Mouse (Mus musculus) left cerebral cortex, postnatal 25 days (tissue): ENCODE measurements around the gene Vmn2r69. TPM values are rescaled to one million over a fixed set of nuclear protein-coding genes. Genes with fewer than 3 reads are reported as not detected.

Experiments
- DNase-seq, 2 experiments: peaks; one replicate each; pipeline ENCODE4 v3.0.0; 2022; ENCODE audit warnings: low spot score in 2 of 2, mixed read lengths in 1 of 2
- intact Hi-C: fragments of 180-260 bp; cut with DNase I; formaldehyde crosslinking; loops from one replicate; pipeline ENCODE4 v1.15.1; 2025
- total RNA-seq, 2 experiments: library from RNA; stranded (reverse); gene quantifications; 2 replicates each; pipeline ENCODE4 v1.2.3; 2021

The Vmn2r69 gene
- not detected for total RNA-seq

DNA sequence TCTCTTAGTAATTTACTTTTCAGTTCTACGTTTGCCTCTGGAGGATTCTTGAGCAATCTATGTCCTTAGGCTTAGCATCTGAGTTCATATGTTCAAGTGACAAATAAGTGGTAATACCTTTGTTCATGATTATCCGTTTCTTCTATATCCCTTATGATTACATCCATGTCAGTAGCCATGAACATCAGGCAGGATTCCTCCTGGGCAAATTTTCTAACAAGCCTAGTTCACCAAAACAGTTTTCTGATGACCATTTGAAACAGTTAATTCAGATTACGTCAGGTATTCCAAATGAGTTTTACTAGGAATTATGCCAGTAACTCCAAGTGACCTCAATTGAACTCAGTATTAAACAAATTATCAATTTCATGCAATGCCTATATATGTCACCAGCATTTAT lies at the start of gene Vmn2r69:
Vmn2r69 (minus strand) TSS at position 101 of the 400 bp plus-strand sequence.
- no peak for DNase-seq
- intact Hi-C loops: no loop called here

Other genes with a start within 250 kb of the Vmn2r69 start
- not detected for gene Vmn2r68, start 178.1 kb downstream of the Vmn2r69 start, total RNA-seq
- gene Vmn2r71, start 147.2 kb upstream of the Vmn2r69 start, total RNA-seq: not detected
- gene Vmn2r70, start 153.3 kb upstream of the Vmn2r69 start, total RNA-seq: not detected